Mouse (Mus musculus): ENCODE data around the gene Tm9sf2.

GRCm38 (mm10) chr14:122074360-122074759, 32.5 kb upstream of the Tm9sf2 start:
- no peak for TF ChIP-seq EP300 (IDR thresholded peaks at IDR 0.05)
- TF ChIP-seq CTCF (IDR thresholded peaks at IDR 0.05), result no peak
